Mouse (Mus musculus): ENCODE data around the gene Lenep.

Gene Lenep

DNA sequence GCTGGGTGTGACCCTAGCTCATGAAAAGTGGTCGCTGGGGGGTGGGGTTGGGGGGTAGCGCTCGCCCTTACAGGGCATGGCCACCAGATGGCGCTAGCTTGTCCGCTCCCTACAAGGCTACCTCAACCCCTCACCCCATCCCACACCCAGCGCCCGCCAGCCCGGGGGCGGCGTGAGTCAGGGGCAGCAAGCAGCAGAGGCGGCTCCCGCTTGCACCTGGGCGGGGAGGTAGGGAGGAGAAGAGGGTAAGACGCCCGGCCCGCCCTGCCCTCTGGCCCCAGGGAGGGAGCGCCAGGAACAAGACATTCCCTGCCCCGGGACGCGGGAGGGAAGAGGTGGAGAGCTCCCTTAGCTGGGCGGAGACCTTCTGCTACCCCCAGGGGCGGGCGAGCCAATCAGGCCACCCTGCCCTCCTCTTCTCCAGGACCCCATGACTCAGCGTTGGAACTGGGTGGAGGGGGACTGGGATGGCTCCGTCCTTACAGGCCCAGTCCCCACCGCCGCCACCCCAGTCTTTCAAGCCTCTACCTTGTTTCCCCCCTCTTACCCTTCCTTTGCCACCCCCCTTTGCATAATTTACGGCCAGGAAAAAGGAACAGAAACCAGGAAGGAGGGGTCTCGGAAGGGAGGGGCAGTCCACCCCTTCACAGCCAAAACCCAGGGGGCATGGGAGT lies 24.1 kb downstream of the Lenep start:
- peak; percentile 87 for DNase-seq (ENCODE audit: low read depth, low spot score)

DNA sequence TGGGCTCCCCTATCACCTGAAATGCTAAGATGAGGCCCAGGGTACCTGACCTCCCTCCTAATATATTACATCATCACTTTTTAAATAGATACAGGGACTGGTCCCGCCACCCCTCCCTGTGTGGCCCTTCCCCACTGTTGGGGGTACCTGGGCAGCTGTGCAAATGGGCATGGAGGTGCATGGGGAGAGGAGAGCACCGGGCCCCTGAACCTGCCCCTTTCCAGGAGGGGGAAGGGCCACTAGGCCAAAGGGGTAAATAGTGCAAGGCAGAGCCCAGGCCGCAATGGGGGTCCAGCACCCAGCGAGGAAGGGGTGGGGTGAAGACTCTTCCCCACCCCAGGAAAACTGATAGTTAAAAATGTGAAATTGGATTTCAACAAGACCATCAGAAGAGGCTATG lies 24.8 kb downstream of the Lenep start:
- no peak for DNase-seq (ENCODE audit: low read depth, low spot score)

DNA sequence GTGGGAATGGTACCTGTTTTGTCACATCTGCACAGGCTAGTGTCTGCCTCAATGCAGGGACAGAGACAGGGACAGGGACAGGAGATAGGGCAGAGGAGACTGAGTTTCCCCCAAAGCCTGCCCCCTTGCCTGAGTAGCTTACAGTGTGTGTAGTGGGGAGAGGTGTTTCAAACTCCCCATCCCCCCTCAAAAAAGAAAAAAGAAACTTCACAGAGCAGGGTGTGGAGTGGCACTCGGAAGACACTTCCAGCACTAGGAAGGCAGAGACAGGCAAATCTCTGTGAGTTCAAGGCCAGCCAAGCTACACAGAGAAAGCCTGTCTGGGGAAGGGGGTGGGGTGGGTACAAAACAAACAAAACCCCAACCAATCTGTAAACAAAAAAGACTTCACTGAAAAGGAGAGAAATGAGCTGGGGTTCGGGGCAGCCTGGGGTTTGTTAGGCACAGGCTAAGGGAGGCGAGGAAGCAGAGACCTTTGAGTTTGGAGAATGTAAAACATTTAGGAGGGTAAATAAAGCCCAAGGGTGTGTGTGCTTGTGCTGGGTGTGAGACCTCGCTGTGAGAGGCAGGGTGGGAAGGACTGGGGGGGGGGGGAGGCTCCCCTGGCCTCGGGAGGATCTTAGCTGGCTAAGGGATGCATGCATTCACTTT lies 28.9 kb downstream of the Lenep start:
- DNase-seq (ENCODE audit: low read depth, low spot score): no peak

DNA sequence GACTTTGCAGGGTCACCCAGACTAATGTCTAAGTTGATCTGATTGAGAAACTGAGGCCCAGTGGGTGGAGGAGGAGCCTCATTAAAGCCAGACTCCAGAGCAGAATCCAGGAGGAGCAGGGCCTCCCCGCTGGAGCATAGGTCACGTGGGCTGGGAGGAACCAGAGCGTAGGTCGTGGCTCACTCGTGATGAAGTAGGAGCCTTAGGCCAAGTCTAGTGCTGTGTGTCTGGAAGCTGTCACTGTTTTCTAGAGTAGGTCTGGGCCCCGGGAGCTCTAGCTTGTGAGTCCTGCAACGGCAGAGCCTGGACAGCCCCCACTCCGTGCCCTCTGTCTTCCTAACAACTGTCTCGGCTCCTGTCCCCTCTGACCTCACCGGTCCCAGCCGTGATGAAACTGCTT lies 35.3 kb downstream of the Lenep start:
- DNase-seq (ENCODE audit: low read depth, low spot score): no peak

DNA sequence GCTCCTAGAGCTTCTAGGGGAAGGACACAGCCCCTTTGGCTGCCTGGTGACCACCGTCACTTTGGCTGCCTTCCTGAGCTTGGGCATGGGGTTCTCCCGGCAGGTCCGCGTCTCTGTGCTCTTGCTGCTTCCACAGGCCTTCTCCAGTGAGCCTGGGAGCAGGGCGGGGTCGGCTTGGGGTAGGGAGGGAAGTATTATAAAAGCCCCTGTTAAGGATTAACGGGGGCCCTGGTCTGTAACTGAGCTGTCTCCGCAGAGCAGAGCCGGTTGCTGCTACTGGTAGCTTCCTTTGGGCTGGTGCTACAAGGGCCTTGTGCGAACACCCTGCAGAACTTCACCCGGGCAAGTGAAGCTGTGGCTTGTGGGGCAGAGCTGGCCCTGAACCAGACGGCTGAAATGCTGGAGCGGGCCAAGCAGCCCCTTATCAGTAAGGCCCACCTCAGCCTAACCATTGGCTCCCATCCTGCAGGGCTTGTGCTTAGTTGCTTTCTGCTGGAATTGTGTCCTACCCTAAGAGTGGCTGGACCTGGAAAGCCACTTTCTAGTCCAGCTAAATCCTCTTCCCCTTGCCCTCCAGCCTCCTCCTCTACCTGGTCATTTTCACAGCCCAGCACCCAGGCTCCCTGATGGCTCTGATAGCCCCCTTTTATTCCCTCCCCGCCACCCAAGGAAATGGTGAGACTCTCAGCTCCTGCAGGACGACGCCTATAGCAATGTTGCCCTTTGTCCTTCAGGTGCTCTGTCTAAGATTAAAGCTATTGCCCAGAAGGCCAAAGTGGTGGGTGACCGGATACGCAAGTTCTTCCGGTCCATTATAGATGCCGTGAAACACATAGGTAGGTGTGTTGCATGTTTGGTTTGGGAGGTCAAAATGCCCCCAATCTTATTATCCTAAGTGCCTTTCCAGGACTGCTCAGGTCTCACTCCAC lies 36.8 kb downstream of the Lenep start:
- no peak for DNase-seq (ENCODE audit: low read depth, low spot score)

DNA sequence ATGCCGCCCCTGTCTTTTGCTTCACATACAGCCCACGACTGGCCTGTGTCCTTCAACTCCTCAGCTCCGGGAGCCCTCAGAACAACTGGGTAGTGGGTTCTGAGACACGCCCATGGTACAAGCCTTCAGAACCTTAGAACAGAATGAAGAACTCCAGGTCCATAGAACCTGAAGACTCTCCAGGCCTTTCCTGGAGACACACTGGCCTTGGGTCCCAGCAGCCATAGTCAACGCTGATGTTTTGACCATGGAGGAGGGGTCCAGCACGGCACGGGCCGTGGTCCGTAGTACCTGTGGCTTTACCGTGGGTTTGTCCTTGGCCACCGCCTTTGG lies 37.5 kb downstream of the Lenep start, which contains the start of gene Dcst1:
Dcst1 (minus strand) TSS at position 101 of the 333 bp plus-strand sequence.
- DNase-seq (ENCODE audit: low read depth, low spot score): no peak

DNA sequence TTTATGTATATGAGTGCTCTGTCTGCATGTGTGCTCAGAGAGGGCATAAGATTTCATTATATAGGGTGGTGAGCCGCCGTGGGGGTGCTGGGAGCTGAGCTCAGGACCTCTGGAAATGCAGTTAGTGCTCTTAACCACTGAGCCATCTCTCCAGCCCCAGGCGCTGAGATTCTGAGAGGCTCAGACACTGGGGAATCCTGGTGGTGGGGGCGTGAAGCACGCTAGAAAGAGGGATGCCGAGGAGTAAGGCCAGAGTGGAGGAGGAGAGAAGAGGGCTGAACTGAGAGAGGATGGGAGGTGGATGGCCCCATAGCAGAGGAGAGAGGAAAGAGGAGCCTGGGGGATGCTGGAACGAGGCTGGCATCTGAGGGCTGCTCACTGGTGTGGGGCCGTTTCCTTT lies 38.0 kb downstream of the Lenep start:
- no peak for DNase-seq (ENCODE audit: low read depth, low spot score)

DNA sequence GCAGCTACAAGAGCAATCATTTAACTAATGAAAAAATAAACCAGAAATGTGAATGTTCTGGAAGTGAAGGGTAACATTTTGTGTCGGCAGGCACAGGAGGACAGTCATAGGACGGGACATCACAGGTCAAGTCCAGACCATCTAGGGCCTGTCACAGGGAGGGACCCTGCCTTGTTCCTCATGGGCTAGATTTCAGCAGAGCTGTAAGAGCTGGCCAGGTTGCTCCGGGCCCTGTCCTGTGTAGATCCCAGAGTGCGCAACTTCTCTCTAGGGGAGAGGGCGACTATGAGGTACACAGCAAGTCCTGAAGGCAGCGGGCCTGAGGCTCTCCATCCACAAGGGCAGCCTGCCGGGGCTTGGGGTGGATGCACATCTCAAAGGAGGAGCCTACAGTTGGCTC lies 40.9 kb downstream of the Lenep start, which contains the start of gene Dcst2:
Dcst2 (plus strand) TSS at position 301 of the 400 bp plus-strand sequence.
- DNase-seq (ENCODE audit: low read depth, low spot score): no peak

DNA sequence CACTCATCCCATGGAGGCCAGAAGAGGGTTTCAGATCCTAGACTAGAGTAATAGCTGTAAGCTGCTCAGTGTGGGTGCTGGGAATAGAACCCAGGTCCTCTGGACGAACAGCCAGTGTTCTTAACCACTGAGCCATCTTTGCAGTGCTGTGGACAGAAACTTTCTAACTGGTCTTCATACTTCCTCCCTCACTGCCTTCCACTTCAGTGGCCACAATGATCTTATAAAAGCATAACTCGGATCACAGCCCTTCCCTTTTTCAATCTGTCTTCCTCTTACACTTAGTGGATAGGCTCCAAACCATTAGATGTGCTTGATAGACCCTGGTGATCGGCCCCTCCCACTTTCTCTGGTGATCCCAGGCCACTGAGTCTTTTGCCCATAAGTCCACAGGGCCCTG lies 42.4 kb downstream of the Lenep start:
- no peak for DNase-seq (ENCODE audit: low read depth, low spot score)

DNA sequence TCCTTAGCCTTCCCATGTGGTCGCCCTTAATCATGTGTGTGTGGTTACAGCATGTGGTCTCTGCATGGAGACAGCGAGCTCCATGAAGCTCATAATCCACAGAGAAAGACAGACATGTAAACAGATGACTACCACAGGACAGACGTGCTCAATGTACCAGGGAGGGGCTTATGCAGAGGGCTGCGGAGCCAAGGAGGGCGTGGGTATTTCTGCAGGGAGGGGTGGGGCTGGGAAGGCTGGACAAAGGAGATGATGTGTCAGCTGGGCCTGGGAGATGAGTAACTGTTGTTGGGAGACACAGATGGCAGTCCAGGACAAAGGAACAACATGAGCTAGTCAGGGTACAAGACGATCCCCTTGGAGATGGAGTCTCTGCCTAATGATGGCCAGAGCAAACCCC lies 43.0 kb downstream of the Lenep start:
- peak; percentile 48 for DNase-seq (ENCODE audit: low read depth, low spot score)

DNA sequence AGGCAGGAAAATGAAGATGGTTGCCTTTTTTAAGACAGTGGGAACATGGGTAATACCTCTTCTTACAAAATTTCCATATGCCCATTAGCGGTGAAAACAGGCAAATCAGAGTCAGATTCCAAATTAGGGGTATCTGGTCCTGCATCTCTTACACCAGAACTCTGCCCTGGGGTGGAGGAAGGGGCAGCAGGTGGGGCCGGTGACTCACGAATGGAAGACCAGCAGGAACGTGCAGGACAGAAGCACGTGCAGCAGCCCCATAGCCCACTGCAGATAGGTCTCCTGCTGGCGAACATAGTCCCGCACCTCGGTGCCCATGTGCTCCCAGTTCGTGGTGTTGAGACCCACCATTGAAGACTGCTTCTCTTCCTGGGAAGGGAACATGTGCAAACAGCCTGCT lies 46.6 kb downstream of the Lenep start:
- no peak for DNase-seq (ENCODE audit: low read depth, low spot score)

DNA sequence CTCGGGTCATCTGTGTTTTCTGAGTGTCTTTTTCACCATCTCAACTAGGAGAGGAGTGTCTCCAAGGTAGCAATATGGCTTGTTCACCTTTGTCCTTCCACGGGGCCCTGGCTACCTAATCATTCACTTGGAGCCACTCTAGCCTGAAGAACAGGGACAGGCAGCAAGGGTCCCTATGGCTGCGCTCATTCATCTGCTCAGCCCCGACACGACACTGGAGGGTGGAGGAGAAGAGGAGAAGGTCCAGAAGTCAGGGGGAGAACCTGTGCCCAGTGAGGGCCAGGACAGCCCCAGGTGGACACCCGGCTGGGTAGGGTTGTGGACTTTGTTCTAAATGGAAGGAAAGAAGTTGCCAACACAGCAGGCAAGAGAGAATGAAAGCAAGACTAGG lies 47.1 kb downstream of the Lenep start:
- no peak for DNase-seq (ENCODE audit: low read depth, low spot score)

DNA sequence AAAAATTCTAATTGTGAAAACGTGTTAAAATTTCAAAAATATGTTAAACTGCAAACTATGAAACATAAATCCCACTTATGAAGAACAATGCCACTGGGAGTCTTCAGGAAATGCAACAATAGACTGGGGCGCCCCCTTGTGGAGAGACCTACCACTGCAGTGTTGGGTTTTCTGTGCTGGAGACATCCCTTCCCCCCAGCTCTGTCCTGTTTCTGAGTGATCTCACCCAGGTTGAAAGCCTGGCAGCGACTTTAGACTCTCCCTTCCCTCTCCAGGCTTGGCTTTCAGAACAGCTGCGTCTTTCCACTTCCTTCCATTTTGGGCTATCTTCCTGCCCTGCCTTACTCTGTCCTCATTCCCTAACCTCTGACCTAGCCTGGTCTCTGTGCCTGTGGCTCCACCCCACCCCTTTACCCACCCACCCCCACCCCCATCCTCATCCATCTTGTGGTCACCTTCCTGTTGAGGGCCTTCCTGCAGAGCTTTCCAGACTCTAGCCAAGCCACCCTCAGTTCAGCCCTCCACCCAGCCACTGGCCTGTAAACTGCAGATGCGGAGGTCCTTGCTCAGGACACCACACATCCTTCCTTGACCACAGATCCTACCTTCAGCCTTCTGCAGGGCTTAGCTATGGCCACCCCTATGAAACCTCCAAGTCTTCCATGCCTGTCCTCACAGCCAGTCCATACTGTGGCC lies 47.6 kb downstream of the Lenep start:
- peak; percentile 89 for DNase-seq (ENCODE audit: low read depth, low spot score)

DNA sequence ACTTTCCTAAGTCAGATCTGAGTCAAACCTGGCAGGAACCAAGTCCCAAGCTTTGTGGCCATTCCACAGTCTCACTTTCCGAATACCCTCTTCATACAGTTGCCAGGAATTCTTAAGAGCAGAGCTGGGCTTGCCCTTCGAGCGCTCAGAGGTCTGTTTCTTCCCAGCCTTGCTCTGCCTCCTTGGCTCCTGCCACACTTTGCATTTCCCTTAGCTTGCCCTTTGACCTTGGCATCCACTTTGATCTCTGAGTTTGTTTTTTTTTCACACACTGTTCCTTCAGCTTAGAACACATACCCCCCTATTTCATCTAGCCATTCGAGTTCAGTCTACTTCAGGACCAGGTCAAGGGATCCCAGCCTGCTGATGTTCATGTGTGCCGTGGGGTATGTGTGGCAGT lies 51.3 kb downstream of the Lenep start:
- DNase-seq (ENCODE audit: low read depth, low spot score): no peak
